Mouse (Mus musculus) lung, adult 2 months (tissue): ENCODE data around the gene R3hdm2.

ENCODE experiments used
- CTCF ChIP-seq: fragments of 200-500 bp; IDR thresholded peaks from 2 replicates; pipeline ENCODE4 v1.5.1; 2011; ENCODE audit warnings: mild to moderate bottlenecking, low read length, control low read depth; ENCODE audit not compliant: insufficient read depth
- POLR2A ChIP-seq: fragments of 200-500 bp; IDR thresholded peaks from 2 replicates; pipeline ENCODE4 v1.6.1; 2011; ENCODE audit warnings: low read depth, mild to moderate bottlenecking, control low read depth, low read length, borderline replicate concordance; ENCODE audit errors: extremely low read depth

DNA sequence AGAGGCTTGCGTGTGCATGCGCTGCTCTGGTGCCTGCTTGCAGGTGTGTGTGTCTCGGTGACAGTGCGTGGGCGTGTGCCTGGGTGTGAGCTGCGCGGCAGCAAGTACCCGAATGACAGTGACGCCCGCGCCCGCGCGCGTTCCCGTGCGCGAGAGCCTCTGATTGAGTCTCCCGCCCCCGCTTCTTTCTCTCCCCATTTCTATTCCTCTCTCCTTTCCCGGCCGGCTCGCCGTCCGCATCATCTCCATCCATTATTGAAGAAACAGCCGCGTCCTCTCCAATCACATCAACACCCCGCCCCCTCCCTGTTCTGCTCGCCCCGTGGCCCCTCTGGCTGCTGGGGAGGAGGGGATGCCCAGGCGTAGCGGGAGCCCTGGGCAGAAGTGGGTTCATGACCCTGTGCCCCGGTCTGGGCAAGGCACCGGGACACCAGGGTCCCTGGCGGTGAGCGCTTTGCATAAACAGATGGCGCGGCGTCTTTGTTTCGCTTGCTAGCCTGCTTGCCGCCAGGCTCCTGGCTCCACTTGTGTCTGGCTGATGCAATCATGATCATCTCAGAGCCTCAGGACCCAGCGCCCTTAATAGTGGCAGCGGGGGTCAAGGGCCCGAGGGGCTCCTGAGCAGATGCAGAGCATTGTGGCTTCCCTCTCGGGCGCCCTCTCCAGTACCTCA lies 131.6 kb downstream of the R3hdm2 start:
- TF ChIP-seq POLR2A (no peak), CTCF (no peak)
